Mouse (Mus musculus) limb, embryonic 15.5 days (tissue): ENCODE measurements around the gene Helt. TPM values are rescaled to one million over a fixed set of nuclear protein-coding genes. Genes with fewer than 3 reads are reported as not detected.

ENCODE experiments used
- ATAC-seq: fragments of 200-750 bp; cut with Nextera tagmentation; 2 replicates; pipeline ENCODE4 v1.8.0; 2017; ENCODE audit warnings: low read depth, moderate TSS enrichment; ENCODE audit not compliant: insufficient number of reproducible peaks, low FRiP score, low TSS enrichment
- H3K27ac ChIP-seq: fragments of 300-500 bp; sonication (generic); 2 replicates; pipeline ENCODE4 v1.5.1; 2015; ENCODE audit warnings: moderate library complexity, mild to moderate bottlenecking, inconsistent platforms
- H3K27me3 ChIP-seq: fragments of 300-500 bp; sonication (generic); 2 replicates; pipeline ENCODE4 v1.6.1; 2015; ENCODE audit warnings: inconsistent platforms
- H3K36me3 ChIP-seq: fragments of 300-500 bp; sonication (generic); 2 replicates; pipeline ENCODE4 v1.6.1; 2015; ENCODE audit warnings: inconsistent platforms
- H3K4me1 ChIP-seq: fragments of 300-500 bp; sonication (generic); 2 replicates; pipeline ENCODE4 v1.6.1; 2015; ENCODE audit warnings: inconsistent platforms
- H3K4me2 ChIP-seq: fragments of 300-500 bp; sonication (generic); 2 replicates; pipeline ENCODE4 v1.6.1; 2015; ENCODE audit warnings: mild to moderate bottlenecking, inconsistent platforms
- H3K4me3 ChIP-seq: fragments of 300-500 bp; sonication (generic); 2 replicates; pipeline ENCODE4 v1.5.1; 2015; ENCODE audit warnings: mild to moderate bottlenecking, inconsistent platforms
- H3K9ac ChIP-seq: fragments of 300-500 bp; sonication (generic); 2 replicates; pipeline ENCODE4 v1.6.1; 2015; ENCODE audit warnings: inconsistent platforms
- H3K9me3 ChIP-seq: fragments of 300-500 bp; sonication (generic); 2 replicates; pipeline ENCODE4 v1.6.1; 2016; ENCODE audit warnings: inconsistent platforms
- WGBS: fragments of 180-500 bp; shearing (Covaris S2); methylation state at CpG from one replicate; pipeline ENCODE4 v1.1.7; 2015; 5-methylcytosine and 5-hydroxymethylcytosine counted together
- polyA plus RNA-seq: library from polyadenylated mRNA; unstranded; fragments of >200 nt; fragmentation: Nextera tagmentation; extraction: Ambion mirVana; gene quantifications from 2 replicates; pipeline ENCODE4 v1.2.1, GENCODE M21; 2015

Gene Helt
- polyA plus RNA-seq, 1 experiment from 2014 or later = not detected

- Histone ChIP-seq H3K4me1 (peaks cover 8% of the 10 kb centered on the region; the same call in 1 of the 2 replicates), H3K27ac (no peak overlapping the region), H3K4me3 (no peak overlapping the region), H3K9ac (no peak overlapping the region), H3K36me3 (no peaks in the 10 kb centered on the region), H3K27me3 (no peaks in the 10 kb centered on the region), H3K9me3 (no peaks in the 10 kb centered on the region), H3K4me2 (no peak overlapping the region)
- 52% methylated on average over 5 of the region's 5 CpGs for WGBS
- no peak for ATAC-seq
Observed at GRCm38 (mm10) chr8:46323672-46324191, 29.3 kb upstream of the Helt start.

DNA sequence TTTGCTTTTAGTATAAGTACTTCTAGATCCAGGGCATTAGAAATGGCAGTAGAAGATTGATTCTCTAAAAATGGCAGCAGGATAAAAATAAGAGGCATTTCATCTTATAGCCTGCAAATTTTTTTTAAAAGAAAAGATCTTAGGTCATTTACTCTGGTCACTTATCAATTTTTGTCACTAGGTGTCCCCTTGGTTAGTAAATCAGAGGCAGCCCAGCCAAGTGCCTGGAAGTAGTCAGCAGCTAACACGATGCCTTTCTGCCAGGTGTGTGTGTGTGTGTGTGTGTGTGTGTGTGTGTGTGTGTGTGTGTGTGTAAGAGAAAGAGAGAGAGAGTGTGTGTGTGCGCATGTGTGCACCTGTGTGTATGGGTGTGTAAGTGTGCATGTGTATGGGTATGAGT lies 28.4 kb upstream of the Helt start:
- no peak overlapping the region for H3K27ac ChIP-seq
- no peaks in the 10 kb centered on the region for H3K27me3 ChIP-seq
- WGBS = 74% methylated on average over 2 of the region's 2 CpGs
- H3K4me3 ChIP-seq = no peak overlapping the region
- peaks cover 8% of the 10 kb centered on the region; the same call in 1 of the 2 replicates for H3K4me1 ChIP-seq
- no peak for ATAC-seq
- H3K9me3 ChIP-seq = no peaks in the 10 kb centered on the region
- H3K9ac ChIP-seq = no peak overlapping the region
- no peak overlapping the region for H3K4me2 ChIP-seq
- no peaks in the 10 kb centered on the region for H3K36me3 ChIP-seq

DNA sequence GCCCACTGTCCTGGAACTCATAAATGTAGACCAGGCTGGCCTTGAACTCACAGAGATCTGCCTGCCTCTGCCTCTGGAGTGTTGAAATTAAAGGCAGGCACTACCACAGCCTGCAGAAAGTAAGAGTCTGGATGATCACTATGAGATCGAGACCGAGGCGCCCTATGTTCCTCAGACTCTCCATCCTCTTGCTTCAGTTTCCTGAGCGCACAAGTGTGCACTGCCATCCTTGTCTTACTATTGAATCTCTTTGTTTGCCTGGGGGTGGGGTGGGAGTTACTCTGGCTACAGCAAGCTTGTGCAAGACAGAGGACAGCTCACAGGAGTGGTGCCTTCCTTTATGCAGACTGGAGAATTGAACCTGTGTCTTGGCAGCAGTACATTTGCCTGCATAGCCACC lies 27.9 kb upstream of the Helt start:
- ATAC-seq = no peak
- no peaks in the 10 kb centered on the region for H3K36me3 ChIP-seq
- no peak overlapping the region for H3K4me3 ChIP-seq
- no peak overlapping the region for H3K27ac ChIP-seq
- 91% methylated on average over 4 of the region's 4 CpGs for WGBS
- peaks cover 8% of the 10 kb centered on the region; the same call in 1 of the 2 replicates for H3K4me1 ChIP-seq
- H3K9ac ChIP-seq = no peak overlapping the region
- no peaks in the 10 kb centered on the region for H3K9me3 ChIP-seq
- no peaks in the 10 kb centered on the region for H3K27me3 ChIP-seq
- H3K4me2 ChIP-seq = no peak overlapping the region

DNA sequence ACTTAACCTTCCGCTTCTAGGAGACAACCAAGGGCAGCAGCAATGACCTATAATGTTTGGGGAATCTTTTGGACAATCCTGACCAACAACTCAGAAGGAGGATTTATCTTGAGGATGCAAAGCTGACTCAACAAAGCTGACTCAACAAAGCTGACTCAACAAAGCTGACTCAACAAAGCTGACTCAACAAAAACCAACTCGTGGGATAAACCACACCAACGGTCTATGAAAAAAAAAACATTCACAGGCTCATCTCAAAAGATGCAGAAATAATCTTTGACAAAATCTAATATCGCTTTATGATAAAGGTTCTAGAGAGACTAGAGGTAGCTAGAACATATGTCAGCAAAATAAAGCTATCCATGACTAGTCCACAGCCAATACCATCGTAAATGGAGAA lies 24.3 kb upstream of the Helt start:
- Histone ChIP-seq H3K4me3 (no peak overlapping the region), H3K4me1 (peaks cover 1% of the 10 kb centered on the region; the same call in 1 of the 2 replicates), H3K27me3 (no peaks in the 10 kb centered on the region), H3K9me3 (no peaks in the 10 kb centered on the region), H3K4me2 (no peak overlapping the region), H3K27ac (no peak overlapping the region), H3K36me3 (no peaks in the 10 kb centered on the region), H3K9ac (no peak overlapping the region)
- WGBS = 90% methylated on average over 5 of the region's 5 CpGs
- no peak for ATAC-seq

DNA sequence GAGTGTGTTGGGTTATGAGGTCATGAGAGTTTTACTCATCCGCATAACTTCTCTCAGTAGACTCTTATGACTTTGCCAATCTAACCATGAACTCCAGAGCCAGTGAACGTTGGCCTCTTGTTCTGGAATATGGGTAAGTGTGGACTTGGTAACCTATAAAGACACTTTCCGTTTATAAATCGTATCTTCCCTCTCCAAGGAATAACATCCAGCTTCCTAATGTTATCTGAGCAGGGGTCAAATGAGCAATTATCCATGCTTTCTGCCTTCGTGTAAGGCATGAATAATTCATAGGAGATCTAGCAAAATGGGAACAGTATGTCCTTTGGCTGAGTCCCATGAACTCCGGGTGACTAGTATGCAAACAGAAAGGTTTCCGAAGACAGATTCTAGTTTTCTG lies 22.7 kb upstream of the Helt start:
- ATAC-seq = no peak
- H3K4me2 ChIP-seq = no peak overlapping the region
- no peak overlapping the region for H3K27ac ChIP-seq
- no peak overlapping the region for H3K4me3 ChIP-seq
- no peaks in the 10 kb centered on the region for H3K4me1 ChIP-seq
- WGBS = 84% methylated on average over 7 of the region's 7 CpGs
- no peaks in the 10 kb centered on the region for H3K27me3 ChIP-seq
- H3K36me3 ChIP-seq = no peaks in the 10 kb centered on the region
- H3K9ac ChIP-seq = no peak overlapping the region
- H3K9me3 ChIP-seq = no peaks in the 10 kb centered on the region

- H3K4me1 ChIP-seq = no peaks in the 10 kb centered on the region
- H3K27ac ChIP-seq = no peak overlapping the region
- no peaks in the 10 kb centered on the region for H3K36me3 ChIP-seq
- 68% methylated on average over 3 of the region's 3 CpGs for WGBS
- H3K4me3 ChIP-seq = no peak overlapping the region
- no peak overlapping the region for H3K4me2 ChIP-seq
- H3K9me3 ChIP-seq = no peaks in the 10 kb centered on the region
- no peak overlapping the region for H3K9ac ChIP-seq
- H3K27me3 ChIP-seq = no peaks in the 10 kb centered on the region
- no peak for ATAC-seq
Observed at GRCm38 (mm10) chr8:46313798-46314197, 19.3 kb upstream of the Helt start.

- H3K4me1 ChIP-seq = no peaks in the 10 kb centered on the region
- ATAC-seq = 0 out of 2 replicates have a peak, but pooled peaks have one; percentile 44
- no peaks in the 10 kb centered on the region for H3K9me3 ChIP-seq
- H3K9ac ChIP-seq = no peak overlapping the region
- no peaks in the 10 kb centered on the region for H3K36me3 ChIP-seq
- no peak overlapping the region for H3K4me3 ChIP-seq
- H3K27ac ChIP-seq = no peak overlapping the region
- WGBS = 10% methylated on average over 10 of the region's 10 CpGs
- H3K4me2 ChIP-seq = no peak overlapping the region
- no peaks in the 10 kb centered on the region for H3K27me3 ChIP-seq
Observed at GRCm38 (mm10) chr8:46311159-46311558, 16.7 kb upstream of the Helt start.

GRCm38 (mm10) chr8:46308189-46308588 lies 13.7 kb upstream of the Helt start:
- WGBS = 79% methylated on average over 2 of the region's 2 CpGs
- Histone ChIP-seq H3K4me1 (no peaks in the 10 kb centered on the region), H3K36me3 (no peaks in the 10 kb centered on the region), H3K9me3 (no peaks in the 10 kb centered on the region), H3K27ac (no peak overlapping the region), H3K27me3 (no peaks in the 10 kb centered on the region), H3K4me2 (no peak overlapping the region), H3K4me3 (no peak overlapping the region), H3K9ac (no peak overlapping the region)
- no peak for ATAC-seq

DNA sequence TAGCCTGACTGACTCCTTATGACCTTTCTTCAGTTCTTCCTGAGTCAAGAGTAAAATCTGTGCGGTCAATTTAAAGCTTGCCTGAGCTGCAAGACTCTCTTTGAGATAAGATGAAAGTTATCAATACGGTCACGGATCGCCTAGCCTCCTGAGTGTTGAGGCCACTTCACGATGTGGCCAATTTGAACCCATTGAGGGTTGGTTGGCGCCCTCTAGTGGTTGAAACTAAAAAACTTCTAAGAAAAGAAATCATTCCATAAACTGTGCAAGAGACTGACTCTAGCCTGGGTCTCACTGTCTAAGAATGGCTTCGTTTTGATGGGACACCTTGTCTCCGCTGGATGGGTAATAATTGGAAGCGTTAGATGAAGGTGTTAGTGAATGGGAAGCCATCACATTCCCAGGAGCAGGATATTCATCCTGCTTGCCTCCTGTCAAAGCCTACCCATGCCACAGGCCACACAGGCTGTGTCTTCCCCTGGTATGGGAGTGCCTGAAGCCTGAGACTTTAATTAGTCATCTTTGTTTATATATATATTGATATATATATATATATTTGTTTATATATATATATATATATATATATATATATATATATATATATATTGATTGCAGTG lies 11.4 kb upstream of the Helt start:
- Histone ChIP-seq H3K4me2 (no peak overlapping the region), H3K4me1 (no peaks in the 10 kb centered on the region), H3K4me3 (no peak overlapping the region), H3K9me3 (no peaks in the 10 kb centered on the region), H3K27ac (no peak overlapping the region), H3K36me3 (no peaks in the 10 kb centered on the region), H3K27me3 (no peaks in the 10 kb centered on the region), H3K9ac (no peak overlapping the region)
- no peak for ATAC-seq
- 6% methylated on average over 9 of the region's 9 CpGs for WGBS

- Histone ChIP-seq H3K27me3 (peaks cover 10% of the 10 kb centered on the region), H3K27ac (no peak overlapping the region), H3K9me3 (no peaks in the 10 kb centered on the region), H3K9ac (no peak overlapping the region), H3K4me1 (peaks cover 2% of the 10 kb centered on the region; the same call in 1 of the 2 replicates), H3K4me2 (no peak overlapping the region), H3K4me3 (no peak overlapping the region), H3K36me3 (no peaks in the 10 kb centered on the region)
- no peak for ATAC-seq
- WGBS = 90% methylated on average over 9 of the region's 9 CpGs
Observed at GRCm38 (mm10) chr8:46302121-46302520, 7.7 kb upstream of the Helt start.

DNA sequence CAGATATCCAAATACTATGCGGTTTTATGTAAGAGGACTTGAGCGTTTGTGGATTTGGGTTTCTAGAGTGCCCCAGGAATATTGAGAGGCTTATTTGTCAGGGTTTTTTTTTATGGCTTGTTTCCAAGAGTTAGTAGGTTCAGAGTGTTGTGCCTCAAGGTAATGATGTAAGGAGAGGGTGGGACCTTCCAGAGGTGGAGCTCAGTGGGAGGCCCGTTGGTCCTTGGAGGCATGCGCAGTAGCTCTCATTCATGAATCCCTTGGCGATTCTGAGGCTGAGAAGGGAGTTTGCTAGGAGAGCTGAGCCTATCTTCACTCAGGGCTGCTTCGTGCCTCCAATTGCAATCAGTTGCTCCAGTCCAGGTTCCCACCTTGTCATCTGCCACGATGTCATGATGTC lies 4.4 kb upstream of the Helt start:
- H3K27ac ChIP-seq = no peak overlapping the region
- H3K36me3 ChIP-seq = no peaks in the 10 kb centered on the region
- no peak for ATAC-seq
- H3K27me3 ChIP-seq = peaks cover 42% of the 10 kb centered on the region
- 24% methylated on average over 7 of the region's 7 CpGs for WGBS
- H3K4me2 ChIP-seq = no peak overlapping the region
- no peaks in the 10 kb centered on the region for H3K9me3 ChIP-seq
- no peak overlapping the region for H3K4me3 ChIP-seq
- H3K4me1 ChIP-seq = peaks cover 17% of the 10 kb centered on the region; the same call in 1 of the 2 replicates
- no peak overlapping the region for H3K9ac ChIP-seq

DNA sequence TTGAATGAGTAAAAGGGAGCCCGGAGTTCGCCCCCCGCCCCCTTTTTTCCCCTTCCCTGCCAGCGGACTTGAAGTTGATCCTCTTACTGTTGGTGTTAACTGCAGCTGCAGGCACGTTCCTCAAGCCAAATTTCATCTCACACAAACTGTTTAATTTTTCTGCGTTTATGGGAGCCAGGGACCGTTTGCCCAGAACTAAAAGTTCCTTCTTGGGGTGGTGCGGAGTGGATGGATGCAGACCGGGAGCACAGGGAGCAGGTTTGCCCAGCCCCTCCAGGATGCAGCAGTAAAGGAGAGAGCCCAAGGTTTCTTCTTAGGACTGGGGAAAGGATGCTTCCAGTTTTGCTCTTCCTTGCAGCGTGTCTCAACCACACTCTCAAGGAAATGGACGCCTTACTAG lies 2.1 kb upstream of the Helt start:
- Histone ChIP-seq H3K4me2 (0 out of 2 replicates have a peak overlapping the region, but pooled peaks have one; percentile 10), H3K27ac (no peak overlapping the region), H3K4me3 (no peak overlapping the region), H3K9ac (no peak overlapping the region), H3K36me3 (no peaks in the 10 kb centered on the region), H3K27me3 (peaks cover 65% of the 10 kb centered on the region), H3K4me1 (peaks cover 31% of the 10 kb centered on the region), H3K9me3 (no peaks in the 10 kb centered on the region)
- 3% methylated on average over 11 of the region's 11 CpGs for WGBS
- ATAC-seq = no peak
